Mouse (Mus musculus) mature B cell (primary cell): ENCODE results near the gene Polrmt.
"Not testable (repeated sequence)": the region's sequence is repeated elsewhere in the genome, so short reads cannot be mapped to it uniquely, and the experiment has no call there.

Experiments used
- in situ Hi-C: fragments of 300-500 bp; cut with MboI; formaldehyde crosslinking; loops from 2 replicates; pipeline ENCODE4 v1.14.3; 2019

Gene Polrmt

GRCm38 (mm10) chr10:79708668-79709067, 37.7 kb downstream of the Polrmt start:
- in situ Hi-C loops = no loop called here

GRCm38 (mm10) chr10:79707759-79708158, 38.6 kb downstream of the Polrmt start:
- in situ Hi-C loops = no loop called here

- in situ Hi-C loops = no loop called here
Observed at GRCm38 (mm10) chr10:79707162-79707561, 39.2 kb downstream of the Polrmt start.

- in situ Hi-C loops = no loop called here
Observed at GRCm38 (mm10) chr10:79706406-79707094, 39.8 kb downstream of the Polrmt start.

GRCm38 (mm10) chr10:79705951-79706350, 40.4 kb downstream of the Polrmt start:
- in situ Hi-C loops = no loop called here

GRCm38 (mm10) chr10:79704970-79705360, 41.4 kb downstream of the Polrmt start:
- in situ Hi-C loops = no loop called here

- in situ Hi-C loops = no loop called here
Observed at GRCm38 (mm10) chr10:79704065-79704969, 42.1 kb downstream of the Polrmt start, which contains the start of gene Bsg. Bsg (plus strand) TSS chr10:79704491.

- in situ Hi-C loops = no loop called here
Observed at GRCm38 (mm10) chr10:79703541-79703940, 42.8 kb downstream of the Polrmt start.

GRCm38 (mm10) chr10:79702970-79703369, 43.4 kb downstream of the Polrmt start:
- in situ Hi-C loops = not testable (repeated sequence)

- in situ Hi-C loops = no loop called here
Observed at GRCm38 (mm10) chr10:79701443-79702129, 44.8 kb downstream of the Polrmt start.

- in situ Hi-C loops = no loop called here
Observed at GRCm38 (mm10) chr10:79700676-79701075, 45.7 kb downstream of the Polrmt start.

GRCm38 (mm10) chr10:79698459-79698858, 47.9 kb downstream of the Polrmt start:
- in situ Hi-C loops = no loop called here

GRCm38 (mm10) chr10:79697916-79698315, 48.5 kb downstream of the Polrmt start:
- in situ Hi-C loops = no loop called here

GRCm38 (mm10) chr10:79696129-79696651, 50.2 kb downstream of the Polrmt start:
- in situ Hi-C loops = no loop called here

- in situ Hi-C loops = no loop called here
Observed at GRCm38 (mm10) chr10:79695231-79696128, 50.9 kb downstream of the Polrmt start.

GRCm38 (mm10) chr10:79694379-79694655, 52.1 kb downstream of the Polrmt start:
- in situ Hi-C loops = no loop called here

- in situ Hi-C loops = no loop called here
Observed at GRCm38 (mm10) chr10:79693580-79694378, 52.6 kb downstream of the Polrmt start.

GRCm38 (mm10) chr10:79691986-79692548, 54.3 kb downstream of the Polrmt start:
- in situ Hi-C loops = no loop called here

- in situ Hi-C loops = no loop called here
Observed at GRCm38 (mm10) chr10:79689178-79689577, 57.2 kb downstream of the Polrmt start.

- in situ Hi-C loops = no loop called here
Observed at GRCm38 (mm10) chr10:79688720-79689119, 57.7 kb downstream of the Polrmt start, which contains the start of gene Gzmm. Gzmm (plus strand) TSS chr10:79689020.
